Mouse (Mus musculus): Measurements from ENCODE around the gene Pde4a.

DNA sequence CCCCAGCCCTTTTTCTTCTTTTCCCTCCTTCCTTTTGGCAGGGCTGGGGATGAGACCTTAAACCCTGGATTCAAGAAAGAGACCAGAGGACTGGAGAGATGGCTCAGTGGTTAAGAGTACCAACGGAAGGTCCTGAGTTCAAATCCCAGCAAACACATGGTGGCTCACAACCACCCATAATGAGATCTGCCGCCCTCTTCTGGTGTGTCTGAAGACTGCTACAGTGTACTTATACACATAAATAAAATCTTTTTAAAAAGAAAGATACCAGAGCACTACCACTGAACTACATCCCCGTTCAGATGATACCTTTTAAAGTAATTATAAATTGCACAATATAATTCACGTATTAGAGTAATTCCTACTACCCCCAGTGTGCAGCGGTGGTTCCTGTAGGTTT is 67.4 kb downstream of the Pde4a start:
- TF ChIP-seq POLR2A (IDR thresholded peaks at IDR 0.05; ENCODE audit: low read depth, low read length) (no peak), CTCF (conservative IDR thresholded peaks at IDR 0.05; ENCODE audit: insufficient read depth, insufficient read length, low read depth, low read length) (no peak)

Measured in kidney, adult 2 months (tissue).